Mouse (Mus musculus): ENCODE data around the gene Ctsh. TPM values are rescaled to one million over a fixed set of nuclear protein-coding genes. Genes with fewer than 3 reads are reported as not detected.

Gene Ctsh
- polyA plus RNA-seq (2015; fragmentation: Nextera tagmentation; extraction: Ambion mirVana) = 145 and 152 TPM in 2 replicates

GRCm38 (mm10) chr9:90053852-90054251 is at the start of gene Ctsh:
Ctsh (plus strand) TSS chr9:90054152.
- H3K36me3 ChIP-seq (ENCODE audit: control insufficient read depth, insufficient read depth, low read length) = no peaks in the 10 kb centered on the region
- H3K4me1 ChIP-seq (replicated peaks; ENCODE audit: control insufficient read depth, insufficient read depth) = no peaks in the 10 kb centered on the region
- H3K27me3 ChIP-seq (ENCODE audit: control insufficient read depth, insufficient read depth, low read length) = no peaks in the 10 kb centered on the region
- no peak for TF ChIP-seq CTCF (IDR thresholded peaks at IDR 0.05; ENCODE audit: low read depth)
- TF ChIP-seq EP300 (optimal IDR thresholded peaks at IDR 0.05) = no peak
- peak within 1 kb of the TSS; percentile 79 for H3K27ac ChIP-seq (replicated peaks)
- DNase-seq (ENCODE audit: low spot score) = no peak
- H3K9ac ChIP-seq (ENCODE audit: low read length) = peak within 1 kb of the TSS; percentile 73
- 79% methylated on average over 2 of the region's 2 CpGs for WGBS
- H3K4me3 ChIP-seq (ENCODE audit: low read depth, low read length) = peak within 1 kb of the TSS; percentile 61
- no peak for ATAC-seq (ENCODE audit: low FRiP score, low TSS enrichment)
- no peaks in the 10 kb centered on the region for H3K9me3 ChIP-seq (ENCODE audit: control insufficient read depth, low read length)
- peak within 1 kb of the TSS; percentile 78 for H3K4me2 ChIP-seq (replicated peaks; ENCODE audit: low read depth)

GRCm38 (mm10) chr9:90006432-90006831 is 47.5 kb upstream of the Ctsh start:
- WGBS = 81% methylated on average over 3 of the region's 3 CpGs

GRCm38 (mm10) chr9:90007094-90007493 is 46.9 kb upstream of the Ctsh start:
- Histone ChIP-seq H3K27ac (replicated peaks) (no peak overlapping the region), H3K27me3 (ENCODE audit: control insufficient read depth, insufficient read depth, low read length) (no peaks in the 10 kb centered on the region), H3K4me1 (replicated peaks; ENCODE audit: control insufficient read depth, insufficient read depth) (no peaks in the 10 kb centered on the region), H3K9ac (ENCODE audit: low read length) (no peak overlapping the region), H3K36me3 (ENCODE audit: control insufficient read depth, insufficient read depth, low read length) (no peaks in the 10 kb centered on the region), H3K9me3 (ENCODE audit: control insufficient read depth, low read length) (no peaks in the 10 kb centered on the region), H3K4me3 (ENCODE audit: low read depth, low read length) (no peak overlapping the region), H3K4me2 (replicated peaks; ENCODE audit: low read depth) (no peak overlapping the region)
- no peak for TF ChIP-seq EP300 (optimal IDR thresholded peaks at IDR 0.05)
- TF ChIP-seq CTCF (IDR thresholded peaks at IDR 0.05; ENCODE audit: low read depth) = no peak
- ATAC-seq (ENCODE audit: low FRiP score, low TSS enrichment) (0 out of 2 replicates have a peak, but pooled peaks have one; percentile 33), DNase-seq (ENCODE audit: low spot score) (no peak)
- 21% methylated on average over 2 of the region's 2 CpGs for WGBS

More at GRCm38 (mm10) chr9:90006432-90006831, 47.5 kb upstream of the Ctsh start:
- Histone ChIP-seq H3K4me2 (replicated peaks; ENCODE audit: low read depth) (no peak overlapping the region), H3K27ac (replicated peaks) (no peak overlapping the region), H3K9ac (ENCODE audit: low read length) (no peak overlapping the region), H3K4me3 (ENCODE audit: low read depth, low read length) (no peak overlapping the region), H3K27me3 (ENCODE audit: control insufficient read depth, insufficient read depth, low read length) (no peaks in the 10 kb centered on the region), H3K36me3 (ENCODE audit: control insufficient read depth, insufficient read depth, low read length) (no peaks in the 10 kb centered on the region), H3K9me3 (ENCODE audit: control insufficient read depth, low read length) (no peaks in the 10 kb centered on the region), H3K4me1 (replicated peaks; ENCODE audit: control insufficient read depth, insufficient read depth) (no peaks in the 10 kb centered on the region)
- ATAC-seq (ENCODE audit: low FRiP score, low TSS enrichment) = no peak
- TF ChIP-seq CTCF (IDR thresholded peaks at IDR 0.05; ENCODE audit: low read depth) (no peak), EP300 (optimal IDR thresholded peaks at IDR 0.05) (no peak)
- DNase-seq (ENCODE audit: low spot score) = no peak

- WGBS = 68% methylated on average over 6 of the region's 6 CpGs
- ATAC-seq (ENCODE audit: low FRiP score, low TSS enrichment) = peak; percentile 46; the same call in 1 of the 2 replicates
- no peaks in the 10 kb centered on the region for H3K4me1 ChIP-seq (replicated peaks; ENCODE audit: control insufficient read depth, insufficient read depth)
- H3K27ac ChIP-seq (replicated peaks) = no peak overlapping the region
- H3K36me3 ChIP-seq (ENCODE audit: control insufficient read depth, insufficient read depth, low read length) = no peaks in the 10 kb centered on the region
- H3K9ac ChIP-seq (ENCODE audit: low read length) = no peak overlapping the region
- DNase-seq (ENCODE audit: low spot score) = no peak
- H3K9me3 ChIP-seq (ENCODE audit: control insufficient read depth, low read length) = no peaks in the 10 kb centered on the region
- H3K4me3 ChIP-seq (ENCODE audit: low read depth, low read length) = no peak overlapping the region
- H3K27me3 ChIP-seq (ENCODE audit: control insufficient read depth, insufficient read depth, low read length) = no peaks in the 10 kb centered on the region
- H3K4me2 ChIP-seq (replicated peaks; ENCODE audit: low read depth) = no peak overlapping the region
- TF ChIP-seq CTCF (IDR thresholded peaks at IDR 0.05; ENCODE audit: low read depth) (no peak), EP300 (optimal IDR thresholded peaks at IDR 0.05) (no peak)
These were observed 45.8 kb upstream of the Ctsh start for GRCm38 (mm10) chr9:90008138-90008537.

GRCm38 (mm10) chr9:90011849-90012248 is 42.1 kb upstream of the Ctsh start:
- H3K36me3 ChIP-seq (ENCODE audit: control insufficient read depth, insufficient read depth, low read length) = no peaks in the 10 kb centered on the region
- H3K4me2 ChIP-seq (replicated peaks; ENCODE audit: low read depth) = no peak overlapping the region
- DNase-seq (ENCODE audit: low spot score) = no peak
- H3K4me3 ChIP-seq (ENCODE audit: low read depth, low read length) = no peak overlapping the region
- no peaks in the 10 kb centered on the region for H3K27me3 ChIP-seq (ENCODE audit: control insufficient read depth, insufficient read depth, low read length)
- H3K4me1 ChIP-seq (replicated peaks; ENCODE audit: control insufficient read depth, insufficient read depth) = no peaks in the 10 kb centered on the region
- H3K9ac ChIP-seq (ENCODE audit: low read length) = no peak overlapping the region
- no peak for ATAC-seq (ENCODE audit: low FRiP score, low TSS enrichment)
- no peak overlapping the region for H3K27ac ChIP-seq (replicated peaks)
- no peaks in the 10 kb centered on the region for H3K9me3 ChIP-seq (ENCODE audit: control insufficient read depth, low read length)
- 51% methylated on average over 2 of the region's 2 CpGs for WGBS
- TF ChIP-seq EP300 (optimal IDR thresholded peaks at IDR 0.05) (no peak), CTCF (IDR thresholded peaks at IDR 0.05; ENCODE audit: low read depth) (no peak)

GRCm38 (mm10) chr9:90014649-90015048 is 39.3 kb upstream of the Ctsh start:
- H3K27ac ChIP-seq (replicated peaks) = no peak overlapping the region
- WGBS = 78% methylated on average over 3 of the region's 3 CpGs

More at GRCm38 (mm10) chr9:90014649-90015048, 39.3 kb upstream of the Ctsh start:
- H3K9ac ChIP-seq (ENCODE audit: low read length) = no peak overlapping the region
- no peaks in the 10 kb centered on the region for H3K36me3 ChIP-seq (ENCODE audit: control insufficient read depth, insufficient read depth, low read length)
- no peaks in the 10 kb centered on the region for H3K4me1 ChIP-seq (replicated peaks; ENCODE audit: control insufficient read depth, insufficient read depth)
- TF ChIP-seq EP300 (optimal IDR thresholded peaks at IDR 0.05) (no peak), CTCF (IDR thresholded peaks at IDR 0.05; ENCODE audit: low read depth) (no peak)
- H3K4me2 ChIP-seq (replicated peaks; ENCODE audit: low read depth) = no peak overlapping the region
- no peak for DNase-seq (ENCODE audit: low spot score)
- no peaks in the 10 kb centered on the region for H3K27me3 ChIP-seq (ENCODE audit: control insufficient read depth, insufficient read depth, low read length)
- no peak for ATAC-seq (ENCODE audit: low FRiP score, low TSS enrichment)
- no peaks in the 10 kb centered on the region for H3K9me3 ChIP-seq (ENCODE audit: control insufficient read depth, low read length)
- H3K4me3 ChIP-seq (ENCODE audit: low read depth, low read length) = no peak overlapping the region
